Mouse (Mus musculus) hindbrain, embryonic 14.5 days (tissue): ENCODE data around the gene Nop56. TPM values are rescaled to one million over a fixed set of nuclear protein-coding genes. Genes with fewer than 3 reads are reported as not detected.

ENCODE experiments used
- ATAC-seq: fragments of 200-750 bp; cut with Nextera tagmentation; 2 replicates; pipeline ENCODE4 v1.8.0; 2017; ENCODE audit warnings: moderate number of reproducible peaks, mild to moderate bottlenecking, moderate TSS enrichment, moderate library complexity; ENCODE audit not compliant: low FRiP score
- DNase-seq: peaks from one replicate; pipeline ENCODE4 v3.0.0-alpha.2; 2015; ENCODE audit warnings: low spot score
- H3K27ac ChIP-seq: fragments of 300-500 bp; sonication (generic); 2 replicates; pipeline ENCODE4 v1.5.1; 2014; ENCODE audit warnings: mild to moderate bottlenecking, moderate library complexity
- H3K27me3 ChIP-seq: fragments of 300-500 bp; sonication (generic); 2 replicates; pipeline ENCODE4 v1.6.1; 2014; ENCODE audit warnings: mild to moderate bottlenecking, low read length, mixed read lengths; ENCODE audit not compliant: control insufficient read depth, insufficient read depth
- H3K36me3 ChIP-seq: fragments of 300-500 bp; sonication (generic); replicated peaks from 2 replicates; pipeline ENCODE4 v1.6.1; 2014; ENCODE audit not compliant: control insufficient read depth, insufficient read depth
- H3K4me1 ChIP-seq: fragments of 300-500 bp; sonication (generic); replicated peaks from 2 replicates; pipeline ENCODE4 v1.6.1; 2014; ENCODE audit warnings: antibody characterized with exemption, low read length, mixed read lengths; ENCODE audit not compliant: control insufficient read depth, insufficient read depth
- H3K4me2 ChIP-seq: fragments of 300-500 bp; sonication (generic); replicated peaks from 2 replicates; pipeline ENCODE4 v1.6.1; 2014; ENCODE audit warnings: mild to moderate bottlenecking, moderate library complexity
- H3K4me3 ChIP-seq: fragments of 300-500 bp; sonication (generic); replicated peaks from 2 replicates; pipeline ENCODE4 v1.5.1; 2014; ENCODE audit warnings: mild to moderate bottlenecking, low read length
- H3K9ac ChIP-seq: fragments of 300-500 bp; sonication (generic); 2 replicates; pipeline ENCODE4 v1.6.1; 2014
- H3K9me3 ChIP-seq: fragments of 300-500 bp; sonication (generic); 2 replicates; pipeline ENCODE4 v1.6.1; 2016; ENCODE audit warnings: low read length; ENCODE audit not compliant: control insufficient read depth
- WGBS: fragments of 180-500 bp; shearing (Covaris S2); extraction: QIAGEN DNeasy Blood & Tissue Kit; methylation state at CpG from one replicate; pipeline ENCODE4 v1.1.7; 2014; 5-methylcytosine and 5-hydroxymethylcytosine counted together
- polyA plus RNA-seq: library from polyadenylated mRNA; unstranded; fragments of >200 nt; fragmentation: Nextera tagmentation; extraction: Ambion mirVana; gene quantifications from 2 replicates; pipeline ENCODE4 v1.2.1, GENCODE M21; 2014

Gene Nop56
- 220 and 244 TPM in 2 replicates for polyA plus RNA-seq

GRCm38 (mm10) chr2:130274149-130274861, at the start of gene Nop56:
TSS of gene Nop56 (plus strand) at chr2:130274430.
- H3K27me3 ChIP-seq = no peaks in the 10 kb centered on the region

GRCm38 (mm10) chr2:130246912-130247311, 27.3 kb upstream of the Nop56 start:
- Histone ChIP-seq H3K4me3 (no peak overlapping the region), H3K9ac (no peak overlapping the region), H3K27ac (no peak overlapping the region), H3K36me3 (no peaks in the 10 kb centered on the region), H3K27me3 (no peaks in the 10 kb centered on the region), H3K4me1 (no peaks in the 10 kb centered on the region), H3K4me2 (no peak overlapping the region), H3K9me3 (no peaks in the 10 kb centered on the region)
- ATAC-seq (no peak), DNase-seq (peak; percentile 67)
- 47% methylated on average over 9 of the region's 9 CpGs for WGBS

More at GRCm38 (mm10) chr2:130274149-130274861, at the start of gene Nop56:
- no peaks in the 10 kb centered on the region for H3K9me3 ChIP-seq
- peak within 1 kb of the TSS; percentile 94 for H3K9ac ChIP-seq
- ATAC-seq (peak; percentile 98), DNase-seq (peak; percentile 100)
- peak within 1 kb of the TSS; percentile 77 for H3K4me2 ChIP-seq
- H3K27ac ChIP-seq = peak within 1 kb of the TSS; percentile 96
- H3K4me3 ChIP-seq = peak within 1 kb of the TSS; percentile 89
- H3K4me1 ChIP-seq = peaks cover 14% of the 10 kb centered on the region
- H3K36me3 ChIP-seq = peaks cover 38% of the 10 kb centered on the region
- under 1% methylated on average over 68 of the region's 68 CpGs for WGBS

GRCm38 (mm10) chr2:130248226-130248625, 26.0 kb upstream of the Nop56 start:
- ATAC-seq = no peak
- Histone ChIP-seq H3K27me3 (no peaks in the 10 kb centered on the region), H3K36me3 (no peaks in the 10 kb centered on the region), H3K9me3 (no peaks in the 10 kb centered on the region), H3K9ac (no peak overlapping the region), H3K4me2 (no peak overlapping the region), H3K4me1 (no peaks in the 10 kb centered on the region), H3K4me3 (no peak overlapping the region), H3K27ac (no peak overlapping the region)
- 74% methylated on average over 7 of the region's 7 CpGs for WGBS
- DNase-seq = no peak

- Histone ChIP-seq H3K27ac (no peak overlapping the region), H3K9ac (no peak overlapping the region), H3K27me3 (no peaks in the 10 kb centered on the region), H3K4me2 (no peak overlapping the region), H3K36me3 (no peaks in the 10 kb centered on the region), H3K4me1 (no peaks in the 10 kb centered on the region), H3K4me3 (no peak overlapping the region), H3K9me3 (no peaks in the 10 kb centered on the region)
- ATAC-seq = no peak
- WGBS = 89% methylated on average over 4 of the region's 4 CpGs
- no peak for DNase-seq
Measured at GRCm38 (mm10) chr2:130256762-130257161, 17.5 kb upstream of the Nop56 start.

GRCm38 (mm10) chr2:130260822-130261221, 13.4 kb upstream of the Nop56 start:
- H3K36me3 ChIP-seq = no peaks in the 10 kb centered on the region
- H3K27ac ChIP-seq = no peak overlapping the region
- ATAC-seq (no peak), DNase-seq (no peak)
- no peaks in the 10 kb centered on the region for H3K9me3 ChIP-seq
- no peaks in the 10 kb centered on the region for H3K4me1 ChIP-seq
- H3K4me3 ChIP-seq = no peak overlapping the region
- 91% methylated on average over 4 of the region's 4 CpGs for WGBS
- no peak overlapping the region for H3K4me2 ChIP-seq
- H3K9ac ChIP-seq = no peak overlapping the region
- H3K27me3 ChIP-seq = no peaks in the 10 kb centered on the region

- ATAC-seq = no peak
- H3K27ac ChIP-seq = no peak overlapping the region
- no peak overlapping the region for H3K4me2 ChIP-seq
- no peak overlapping the region for H3K4me3 ChIP-seq
- H3K9me3 ChIP-seq = no peaks in the 10 kb centered on the region
- H3K27me3 ChIP-seq = no peaks in the 10 kb centered on the region
- H3K36me3 ChIP-seq = no peaks in the 10 kb centered on the region
- DNase-seq = no peak
- H3K4me1 ChIP-seq = no peaks in the 10 kb centered on the region
- 89% methylated on average over 2 of the region's 2 CpGs for whole genome bisulfite sequencing
- no peak overlapping the region for H3K9ac ChIP-seq
Measured at GRCm38 (mm10) chr2:130261914-130262313, 12.3 kb upstream of the Nop56 start.

GRCm38 (mm10) chr2:130262398-130262797, 11.8 kb upstream of the Nop56 start:
- ATAC-seq = no peak
- no peak overlapping the region for H3K9ac ChIP-seq
- no peak for DNase-seq
- no peaks in the 10 kb centered on the region for H3K9me3 ChIP-seq
- no peaks in the 10 kb centered on the region for H3K4me1 ChIP-seq
- no peak overlapping the region for H3K4me2 ChIP-seq
- no peaks in the 10 kb centered on the region for H3K27me3 ChIP-seq
- WGBS = 80% methylated on average over 2 of the region's 2 CpGs
- H3K27ac ChIP-seq = no peak overlapping the region
- H3K36me3 ChIP-seq = no peaks in the 10 kb centered on the region
- H3K4me3 ChIP-seq = no peak overlapping the region

GRCm38 (mm10) chr2:130265520-130265919, 8.7 kb upstream of the Nop56 start:
- Histone ChIP-seq H3K9ac (no peak overlapping the region), H3K36me3 (no peaks in the 10 kb centered on the region), H3K27me3 (no peaks in the 10 kb centered on the region), H3K4me1 (no peaks in the 10 kb centered on the region), H3K4me3 (no peak overlapping the region), H3K9me3 (no peaks in the 10 kb centered on the region), H3K4me2 (no peak overlapping the region), H3K27ac (no peak overlapping the region)
- DNase-seq (no peak), ATAC-seq (no peak)
- 83% methylated on average over 1 of the region's 1 CpGs for WGBS

GRCm38 (mm10) chr2:130268074-130268473, 6.2 kb upstream of the Nop56 start:
- 71% methylated on average over 7 of the region's 7 CpGs for WGBS
- ATAC-seq = no peak

More at GRCm38 (mm10) chr2:130268074-130268473, 6.2 kb upstream of the Nop56 start:
- no peak overlapping the region for H3K27ac ChIP-seq
- H3K9me3 ChIP-seq = no peaks in the 10 kb centered on the region
- H3K27me3 ChIP-seq = no peaks in the 10 kb centered on the region
- H3K9ac ChIP-seq = no peak overlapping the region
- DNase-seq = no peak
- peaks cover 1% of the 10 kb centered on the region for H3K4me1 ChIP-seq
- H3K4me3 ChIP-seq = no peak overlapping the region
- H3K36me3 ChIP-seq = no peaks in the 10 kb centered on the region
- H3K4me2 ChIP-seq = no peak overlapping the region
